Mouse (Mus musculus) neural tube, postnatal 0 days (tissue): Measurements from ENCODE around the gene Cryba4. TPM values are rescaled to one million over a fixed set of nuclear protein-coding genes. Genes with fewer than 3 reads are reported as not detected.

Source experiments
- polyA plus RNA-seq: library from polyadenylated mRNA; unstranded; fragments of >200 nt; fragmentation: Nextera tagmentation; extraction: Ambion mirVana; gene quantifications from 2 replicates; pipeline ENCODE4 v1.2.1, GENCODE M21; 2015

Cryba4 gene
- polyA plus RNA-seq, result 3.5 and 4.4 TPM in 2 replicates

GRCm38 (mm10) chr5:112252400-112252799 lies at the start of gene Cryba4:
Cryba4 (minus strand) TSS chr5:112252518.

GRCm38 (mm10) chr5:112276267-112276873 lies 24.1 kb upstream of the Cryba4 start, which contains the start of gene Tpst2:
Tpst2 (plus strand) TSS chr5:112276691.

GRCm38 (mm10) chr5:112255426-112255825 lies 3.1 kb upstream of the Cryba4 start, which contains the start of gene Crybb1:
Crybb1 (plus strand) TSS chr5:112255815.

Other genes with a start within 250 kb of the Cryba4 start
- gene Crybb1, start 3.3 kb upstream of the Cryba4 start, polyA plus RNA-seq, result 17.8 and 19.0 TPM in 2 replicates
- gene Tpst2, start 24.2 kb upstream of the Cryba4 start, polyA plus RNA-seq, result 34.1 and 37.2 TPM in 2 replicates
- 20.7 and 22.0 TPM in 2 replicates for gene Tfip11, start 73.8 kb upstream of the Cryba4 start, polyA plus RNA-seq
- 60.9 and 66.8 TPM in 2 replicates for gene Srrd, start 90.5 kb upstream of the Cryba4 start, polyA plus RNA-seq
- gene Hps4, start 90.6 kb upstream of the Cryba4 start, polyA plus RNA-seq, result 30.9 and 31.9 TPM in 2 replicates
- 0.13 and 0.17 TPM in 2 replicates for gene Gm6583, start 103.5 kb upstream of the Cryba4 start, polyA plus RNA-seq
- gene Asphd2, start 142.3 kb upstream of the Cryba4 start, polyA plus RNA-seq, result 103 and 116 TPM in 2 replicates
- gene Gm6588, start 196.9 kb upstream of the Cryba4 start, polyA plus RNA-seq, result 0.37 and 0.96 TPM in 2 replicates